Mouse (Mus musculus): Measurements from ENCODE around the gene Ppm1l. TPM values are rescaled to one million over a fixed set of nuclear protein-coding genes. Genes with fewer than 3 reads are reported as not detected.

Gene Ppm1l
- polyA plus RNA-seq, 1 experiment from 2014 or later: 17.0 TPM

- Histone ChIP-seq H3K4me1 (replicated peaks; ENCODE audit: control insufficient read depth, insufficient read depth, low read length) (no peaks in the 10 kb centered on the region), H3K4me2 (ENCODE audit: low read depth, low read length, severe bottlenecking) (no peak overlapping the region), H3K9ac (ENCODE audit: low read length) (no peak overlapping the region), H3K27ac (ENCODE audit: low read depth, low read length) (no peak overlapping the region), H3K36me3 (ENCODE audit: control insufficient read depth, insufficient read depth, low read length) (no peaks in the 10 kb centered on the region), H3K9me3 (ENCODE audit: control insufficient read depth, low read length) (no peaks in the 10 kb centered on the region), H3K4me3 (ENCODE audit: low read depth, low read length) (no peak overlapping the region), H3K27me3 (ENCODE audit: control insufficient read depth, insufficient read depth, low read length) (no peaks in the 10 kb centered on the region)
- DNase-seq (ENCODE audit: low spot score): no peak
- WGBS: 88% methylated on average over 5 of the region's 5 CpGs
- no peak for ATAC-seq (replicated peaks; ENCODE audit: low FRiP score)
Observed at GRCm38 (mm10) chr3:69456071-69456470, 139.4 kb downstream of the Ppm1l start.

DNA sequence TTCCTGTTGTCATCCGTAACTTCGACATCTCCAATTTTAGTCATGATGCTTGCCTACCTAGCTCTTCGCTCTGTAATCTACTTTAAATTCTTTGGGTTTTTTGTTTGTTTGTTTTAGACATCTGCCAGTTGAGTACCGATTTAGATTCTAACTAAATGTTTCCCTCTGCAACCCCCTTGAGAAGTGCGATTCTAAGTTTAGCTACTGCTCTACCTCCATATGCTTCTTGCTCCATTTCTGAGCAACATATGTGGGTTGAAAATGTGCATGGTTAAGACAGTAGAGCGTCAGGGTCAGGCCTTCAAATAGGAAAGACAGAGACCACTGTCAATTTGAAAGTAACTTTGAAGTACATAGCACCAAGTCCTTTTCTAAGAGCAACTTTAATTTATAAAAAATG, 142.1 kb downstream of the Ppm1l start:
- Histone ChIP-seq H3K36me3 (ENCODE audit: control insufficient read depth, insufficient read depth, low read length) (no peaks in the 10 kb centered on the region), H3K27ac (ENCODE audit: low read depth, low read length) (no peak overlapping the region), H3K9ac (ENCODE audit: low read length) (no peak overlapping the region), H3K27me3 (ENCODE audit: control insufficient read depth, insufficient read depth, low read length) (no peaks in the 10 kb centered on the region), H3K4me3 (ENCODE audit: low read depth, low read length) (no peak overlapping the region), H3K4me1 (replicated peaks; ENCODE audit: control insufficient read depth, insufficient read depth, low read length) (no peaks in the 10 kb centered on the region), H3K4me2 (ENCODE audit: low read depth, low read length, severe bottlenecking) (no peak overlapping the region), H3K9me3 (ENCODE audit: control insufficient read depth, low read length) (no peaks in the 10 kb centered on the region)
- WGBS: 91% methylated on average over 6 of the region's 6 CpGs
- DNase-seq (ENCODE audit: low spot score) (no peak), ATAC-seq (replicated peaks; ENCODE audit: low FRiP score) (no peak)

GRCm38 (mm10) chr3:69461956-69462355, 145.3 kb downstream of the Ppm1l start:
- H3K4me2 ChIP-seq (ENCODE audit: low read depth, low read length, severe bottlenecking): no peak overlapping the region
- H3K9me3 ChIP-seq (ENCODE audit: control insufficient read depth, low read length): no peaks in the 10 kb centered on the region
- 71% methylated on average over 1 of the region's 1 CpGs for WGBS
- no peaks in the 10 kb centered on the region for H3K4me1 ChIP-seq (replicated peaks; ENCODE audit: control insufficient read depth, insufficient read depth, low read length)
- no peaks in the 10 kb centered on the region for H3K36me3 ChIP-seq (ENCODE audit: control insufficient read depth, insufficient read depth, low read length)
- H3K4me3 ChIP-seq (ENCODE audit: low read depth, low read length): no peak overlapping the region
- H3K9ac ChIP-seq (ENCODE audit: low read length): no peak overlapping the region
- ATAC-seq (replicated peaks; ENCODE audit: low FRiP score) (no peak), DNase-seq (ENCODE audit: low spot score) (no peak)
- no peak overlapping the region for H3K27ac ChIP-seq (ENCODE audit: low read depth, low read length)
- no peaks in the 10 kb centered on the region for H3K27me3 ChIP-seq (ENCODE audit: control insufficient read depth, insufficient read depth, low read length)

DNA sequence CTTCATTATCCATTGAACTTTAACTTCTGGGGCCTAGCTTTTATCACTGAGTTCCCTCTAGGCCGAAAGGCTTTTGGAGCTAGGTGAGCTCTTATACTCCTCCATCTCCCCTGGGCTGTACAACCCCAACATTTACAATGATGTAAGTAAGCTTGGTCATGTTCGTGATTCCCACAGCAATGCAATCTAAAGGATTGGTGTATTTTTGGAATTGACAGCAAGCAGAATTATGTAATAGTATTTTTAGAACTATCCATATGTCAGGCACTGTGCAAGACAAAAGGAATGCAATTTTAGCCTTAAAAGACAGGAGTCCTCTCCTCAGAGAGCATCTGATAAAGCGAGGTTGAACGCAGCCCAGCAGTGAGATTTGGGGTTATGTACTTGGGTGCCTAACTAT, 149.1 kb downstream of the Ppm1l start:
- DNase-seq (ENCODE audit: low spot score) (no peak), ATAC-seq (replicated peaks; ENCODE audit: low FRiP score) (no peak)
- Histone ChIP-seq H3K9me3 (ENCODE audit: control insufficient read depth, low read length) (no peaks in the 10 kb centered on the region), H3K4me2 (ENCODE audit: low read depth, low read length, severe bottlenecking) (no peak overlapping the region), H3K27me3 (ENCODE audit: control insufficient read depth, insufficient read depth, low read length) (no peaks in the 10 kb centered on the region), H3K36me3 (ENCODE audit: control insufficient read depth, insufficient read depth, low read length) (no peaks in the 10 kb centered on the region), H3K4me3 (ENCODE audit: low read depth, low read length) (no peak overlapping the region), H3K9ac (ENCODE audit: low read length) (no peak overlapping the region), H3K27ac (ENCODE audit: low read depth, low read length) (no peak overlapping the region), H3K4me1 (replicated peaks; ENCODE audit: control insufficient read depth, insufficient read depth, low read length) (peaks cover 8% of the 10 kb centered on the region; the same call in 1 of the 2 replicates)
- 96% methylated on average over 4 of the region's 4 CpGs for WGBS

DNA sequence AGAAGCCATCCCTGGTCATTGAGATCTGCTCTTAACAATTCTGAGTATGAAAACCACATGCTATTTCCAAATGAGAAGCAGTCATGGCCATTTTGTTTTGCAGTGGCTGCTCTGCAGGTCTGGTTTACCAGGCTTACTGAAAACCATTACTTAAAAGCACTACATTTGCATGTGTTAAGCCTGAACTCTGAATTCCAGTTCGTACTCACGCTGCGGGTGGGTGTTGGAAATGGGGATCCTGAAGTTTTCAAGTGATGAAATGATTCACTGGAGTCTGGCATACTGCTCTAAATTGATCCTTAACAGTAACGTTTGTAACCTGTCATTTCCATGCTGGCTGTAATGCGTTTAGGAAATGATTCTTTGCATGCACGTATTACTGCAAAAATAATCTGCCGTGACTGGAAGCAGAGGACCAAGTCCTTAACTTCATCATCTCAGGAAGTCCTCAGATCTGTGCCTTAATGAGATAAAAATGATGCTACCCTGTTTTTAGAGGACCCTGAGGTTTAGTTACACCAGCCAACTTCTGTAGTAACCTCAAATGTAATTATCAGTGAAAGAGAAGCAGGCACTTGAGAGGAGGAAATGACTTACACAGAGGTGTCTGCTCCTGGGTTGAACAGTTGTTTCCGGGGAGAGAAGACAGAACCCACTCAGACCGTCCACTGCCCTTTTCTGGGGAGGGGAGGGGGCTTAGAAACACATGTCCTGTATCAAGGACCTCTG, 151.8 kb downstream of the Ppm1l start:
- no peak overlapping the region for H3K27ac ChIP-seq (ENCODE audit: low read depth, low read length)

DNA sequence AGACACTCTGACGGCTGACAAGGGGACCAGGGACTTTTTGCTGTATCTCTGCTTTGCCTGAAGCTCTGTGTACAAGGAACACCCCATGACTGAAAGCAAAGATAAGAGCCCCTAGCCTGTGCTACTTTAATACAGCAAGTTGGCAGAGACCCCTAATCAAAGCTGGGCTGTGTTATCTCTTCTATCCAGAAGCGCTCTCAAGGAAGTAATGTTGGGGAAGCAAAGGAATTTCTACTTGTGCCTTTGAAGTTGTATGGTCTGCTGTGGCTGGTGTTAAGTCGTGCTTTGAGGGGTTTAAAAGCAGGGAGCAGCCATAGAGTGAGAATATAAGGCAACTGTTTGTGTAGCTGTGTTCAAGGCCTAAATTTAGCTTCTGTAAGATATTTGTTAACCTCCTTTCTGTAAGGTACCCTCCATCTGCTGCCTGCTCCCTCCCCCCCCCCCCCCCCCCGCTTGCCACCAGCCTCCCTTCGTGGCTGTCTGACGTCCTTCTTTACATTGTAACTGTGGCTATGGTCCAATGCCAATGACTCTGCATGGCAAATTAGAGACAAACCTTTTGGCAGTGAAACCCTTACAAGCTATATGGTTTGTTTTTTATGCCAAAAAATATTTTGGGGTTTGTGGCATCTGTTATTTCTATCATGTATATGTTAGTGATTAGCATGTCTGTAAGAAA, 152.9 kb downstream of the Ppm1l start:
- Histone ChIP-seq H3K9me3 (ENCODE audit: control insufficient read depth, low read length) (no peaks in the 10 kb centered on the region; the same call in 1 of the 2 replicates), H3K27me3 (ENCODE audit: control insufficient read depth, insufficient read depth, low read length) (no peaks in the 10 kb centered on the region), H3K27ac (ENCODE audit: low read depth, low read length) (no peak overlapping the region), H3K9ac (ENCODE audit: low read length) (no peak overlapping the region), H3K36me3 (ENCODE audit: control insufficient read depth, insufficient read depth, low read length) (no peaks in the 10 kb centered on the region), H3K4me1 (replicated peaks; ENCODE audit: control insufficient read depth, insufficient read depth, low read length) (peaks cover 9% of the 10 kb centered on the region; the same call in 1 of the 2 replicates), H3K4me2 (ENCODE audit: low read depth, low read length, severe bottlenecking) (peak overlapping the region; percentile 16; the same call in 1 of the 2 replicates), H3K4me3 (ENCODE audit: low read depth, low read length) (no peak overlapping the region)
- DNase-seq (ENCODE audit: low spot score): no peak
- peak; percentile 78 for ATAC-seq (replicated peaks; ENCODE audit: low FRiP score)
- 12% methylated on average over 5 of the region's 6 CpGs for WGBS

More for the DNA sequence above, 151.8 kb downstream of the Ppm1l start:
- Histone ChIP-seq H3K9ac (ENCODE audit: low read length) (no peak overlapping the region), H3K36me3 (ENCODE audit: control insufficient read depth, insufficient read depth, low read length) (no peaks in the 10 kb centered on the region), H3K4me2 (ENCODE audit: low read depth, low read length, severe bottlenecking) (no peak overlapping the region), H3K9me3 (ENCODE audit: control insufficient read depth, low read length) (no peaks in the 10 kb centered on the region; the same call in 1 of the 2 replicates), H3K4me1 (replicated peaks; ENCODE audit: control insufficient read depth, insufficient read depth, low read length) (peaks cover 9% of the 10 kb centered on the region; the same call in 1 of the 2 replicates), H3K27me3 (ENCODE audit: control insufficient read depth, insufficient read depth, low read length) (no peaks in the 10 kb centered on the region), H3K4me3 (ENCODE audit: low read depth, low read length) (no peak overlapping the region)
- no peak for ATAC-seq (replicated peaks; ENCODE audit: low FRiP score)
- no peak for DNase-seq (ENCODE audit: low spot score)
- 54% methylated on average over 9 of the region's 9 CpGs for WGBS

GRCm38 (mm10) chr3:69470142-69470796, 153.6 kb downstream of the Ppm1l start:
- Histone ChIP-seq H3K27ac (ENCODE audit: low read depth, low read length) (no peak overlapping the region), H3K4me1 (replicated peaks; ENCODE audit: control insufficient read depth, insufficient read depth, low read length) (peaks cover 9% of the 10 kb centered on the region; the same call in 1 of the 2 replicates), H3K4me3 (ENCODE audit: low read depth, low read length) (no peak overlapping the region), H3K27me3 (ENCODE audit: control insufficient read depth, insufficient read depth, low read length) (no peaks in the 10 kb centered on the region), H3K4me2 (ENCODE audit: low read depth, low read length, severe bottlenecking) (peak overlapping the region; percentile 16; the same call in 1 of the 2 replicates), H3K9ac (ENCODE audit: low read length) (no peak overlapping the region), H3K36me3 (ENCODE audit: control insufficient read depth, insufficient read depth, low read length) (no peaks in the 10 kb centered on the region), H3K9me3 (ENCODE audit: control insufficient read depth, low read length) (no peaks in the 10 kb centered on the region; the same call in 1 of the 2 replicates)
- ATAC-seq (replicated peaks; ENCODE audit: low FRiP score) (peak; percentile 93), DNase-seq (ENCODE audit: low spot score) (no peak)
- 47% methylated on average over 11 of the region's 11 CpGs for whole genome bisulfite sequencing

GRCm38 (mm10) chr3:69475850-69476450, 159.3 kb downstream of the Ppm1l start:
- H3K4me3 ChIP-seq (ENCODE audit: low read depth, low read length): no peak overlapping the region
- 74% methylated on average over 12 of the region's 12 CpGs for WGBS

More at GRCm38 (mm10) chr3:69475850-69476450, 159.3 kb downstream of the Ppm1l start:
- Histone ChIP-seq H3K9me3 (ENCODE audit: control insufficient read depth, low read length) (no peaks in the 10 kb centered on the region; the same call in 1 of the 2 replicates), H3K27ac (ENCODE audit: low read depth, low read length) (no peak overlapping the region), H3K27me3 (ENCODE audit: control insufficient read depth, insufficient read depth, low read length) (no peaks in the 10 kb centered on the region), H3K4me1 (replicated peaks; ENCODE audit: control insufficient read depth, insufficient read depth, low read length) (peaks cover 3% of the 10 kb centered on the region; the same call in 1 of the 2 replicates), H3K4me2 (ENCODE audit: low read depth, low read length, severe bottlenecking) (no peak overlapping the region), H3K36me3 (ENCODE audit: control insufficient read depth, insufficient read depth, low read length) (no peaks in the 10 kb centered on the region), H3K9ac (ENCODE audit: low read length) (no peak overlapping the region)
- ATAC-seq (replicated peaks; ENCODE audit: low FRiP score): no peak
- no peak for DNase-seq (ENCODE audit: low spot score)

Data from forebrain, embryonic 11.5 days (tissue).